Mouse (Mus musculus) myocyte (in vitro differentiated cells): Measurements from ENCODE around the gene Slc46a2. TPM values are rescaled to one million over a fixed set of nuclear protein-coding genes. Genes with fewer than 3 reads are reported as not detected.

Experiments used
- H3K27me3 ChIP-seq: one replicate; pipeline ENCODE4 v1.6.1; 2011; ENCODE audit not compliant: control insufficient read depth, insufficient read depth, insufficient read length
- H3K36me3 ChIP-seq: one replicate; pipeline ENCODE4 v1.6.1; 2011; ENCODE audit not compliant: control insufficient read depth, insufficient read depth
- H3K4me2 ChIP-seq: one replicate; pipeline ENCODE4 v1.6.1; 2011; ENCODE audit warnings: low read depth, control low read depth
- H3K4me3 ChIP-seq: one replicate; pipeline ENCODE4 v1.5.1; 2011; ENCODE audit warnings: mild to moderate bottlenecking, control low read depth, moderate library complexity
- H3K79me2 ChIP-seq: one replicate; pipeline ENCODE4 v1.6.1; 2011; ENCODE audit not compliant: control insufficient read depth, insufficient read depth
- H3ac ChIP-seq: one replicate; pipeline ENCODE4 v1.6.1; 2011; ENCODE audit not compliant: control insufficient read depth, insufficient read length
- CEBPB ChIP-seq: IDR thresholded peaks from 2 replicates; pipeline ENCODE4 v1.6.1; 2011; ENCODE audit warnings: mild to moderate bottlenecking, moderate library complexity; ENCODE audit not compliant: poor library complexity, insufficient read depth, severe bottlenecking
- E2F4 ChIP-seq: IDR thresholded peaks from one replicate; pipeline ENCODE4 v1.6.1; 2011; ENCODE audit warnings: mild to moderate bottlenecking, control low read depth, moderate library complexity; ENCODE audit not compliant: insufficient read depth
- MAX ChIP-seq: IDR thresholded peaks from one replicate; pipeline ENCODE4 v1.6.1; 2011; ENCODE audit warnings: low read depth, mild to moderate bottlenecking, control low read depth
- MYOD1 ChIP-seq, 3 experiments: IDR thresholded peaks; one replicate each; pipeline ENCODE4 v1.6.1; 2011; ENCODE audit warnings: control low read depth in 2 of 3, low read depth in 2 of 3, mild to moderate bottlenecking in 2 of 3, moderate library complexity in 1 of 3; ENCODE audit not compliant: insufficient read length in 2 of 3, control insufficient read depth in 1 of 3
- MYOG ChIP-seq, 3 experiments: IDR thresholded peaks; one replicate each; pipeline ENCODE4 v1.6.1; 2011; ENCODE audit warnings: control low read depth in 2 of 3, low read depth in 2 of 3, mild to moderate bottlenecking in 2 of 3; ENCODE audit not compliant: insufficient read length in 2 of 3, control insufficient read depth in 1 of 3, insufficient read depth in 1 of 3
- POLR2A ChIP-seq: IDR thresholded peaks from one replicate; pipeline ENCODE4 v1.6.1; 2011; ENCODE audit warnings: low read depth, mild to moderate bottlenecking, control low read depth, moderate library complexity; ENCODE audit not compliant: insufficient read length
- POLR2AphosphoS2 ChIP-seq: IDR thresholded peaks from one replicate; pipeline ENCODE4 v1.6.1; 2011; ENCODE audit warnings: low read depth, control low read depth; ENCODE audit not compliant: insufficient read length
- REST ChIP-seq: IDR thresholded peaks from one replicate; pipeline ENCODE4 v1.6.1; 2011; ENCODE audit warnings: mild to moderate bottlenecking, control low read depth, moderate library complexity; ENCODE audit not compliant: insufficient read depth, insufficient read length
- SRF ChIP-seq: IDR thresholded peaks from one replicate; pipeline ENCODE4 v1.6.1; 2011; ENCODE audit warnings: low read depth; ENCODE audit not compliant: control insufficient read depth, insufficient read length
- TCF12 ChIP-seq: IDR thresholded peaks from one replicate; pipeline ENCODE4 v1.6.1; 2011; ENCODE audit warnings: mild to moderate bottlenecking, control low read depth; ENCODE audit not compliant: poor library complexity, insufficient read depth, severe bottlenecking
- TCF3 ChIP-seq: IDR thresholded peaks from one replicate; pipeline ENCODE4 v1.6.1; 2011; ENCODE audit warnings: low read depth, control low read depth; ENCODE audit not compliant: insufficient read length
- USF1 ChIP-seq: IDR thresholded peaks from one replicate; pipeline ENCODE4 v1.6.1; 2011; ENCODE audit warnings: low read depth, mild to moderate bottlenecking, control low read depth, moderate library complexity
- polyA plus RNA-seq: library from polyadenylated mRNA; unstranded; fragments of >200 nt; fragmentation: generic; extraction: Trizol; gene quantifications from one replicate; pipeline ENCODE4 v1.2.1, GENCODE M21; 2012; ENCODE audit warnings: missing spikeins

Slc46a2 gene
- polyA plus RNA-seq: not detected

DNA sequence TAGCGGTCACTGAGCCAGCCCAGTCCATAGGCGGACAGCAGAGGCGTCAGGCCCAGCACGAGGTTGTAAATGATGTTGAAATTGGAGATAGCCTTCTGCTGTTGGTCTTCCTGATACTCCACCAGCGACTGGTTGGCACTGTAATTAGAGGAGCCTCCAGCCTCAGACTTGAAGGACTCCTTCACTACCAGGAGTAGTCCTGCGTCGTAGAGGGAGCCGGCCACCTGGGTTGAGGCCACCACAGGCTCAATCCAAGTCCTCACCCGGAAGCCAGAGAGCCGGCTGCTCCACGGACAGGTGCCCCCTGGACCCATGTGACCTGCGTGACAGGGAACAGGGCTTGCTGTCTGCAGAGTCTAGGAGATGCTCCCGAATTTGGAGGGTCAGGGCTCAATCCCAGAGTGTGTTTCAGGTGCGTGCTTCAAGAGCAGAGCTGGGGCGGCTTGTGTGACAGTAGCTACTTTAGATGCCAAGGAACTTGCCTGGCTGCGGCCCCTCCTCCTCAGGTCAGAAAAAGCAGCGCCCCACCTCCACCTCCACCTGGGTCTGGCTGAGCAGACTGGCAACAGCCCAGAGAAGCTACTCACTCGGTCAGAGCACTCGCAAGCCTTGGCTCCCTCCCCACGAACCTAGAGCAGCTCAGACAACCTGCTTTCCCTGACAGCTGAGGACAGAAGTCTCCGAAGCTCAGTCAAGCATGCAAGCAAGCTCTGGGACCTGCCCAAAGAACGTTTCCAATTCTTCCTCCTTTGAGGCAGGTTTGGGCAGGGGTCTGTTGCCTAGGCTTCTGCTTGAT, at the start of gene Slc46a2:
Gene Slc46a2, minus strand, starts transcription at position 449 of the 796 bp plus-strand sequence.
- no peak within 1 kb of the TSS for H3K4me3 ChIP-seq
- H3K4me2 ChIP-seq: no peak within 1 kb of the TSS
- no peaks in the 10 kb centered on the region for H3K79me2 ChIP-seq
- H3K36me3 ChIP-seq: no peaks in the 10 kb centered on the region
- H3K27me3 ChIP-seq: peaks cover 10% of the 10 kb centered on the region
- H3ac ChIP-seq: no peak within 1 kb of the TSS
- TF ChIP-seq REST (no peak), E2F4 (no peak), SRF (no peak), CEBPB (no peak), MYOD1 (IDR thresholded peaks at IDR 0.05; ENCODE audit: control insufficient read depth in 1 of 3, insufficient read length in 2 of 3, low read depth in 2 of 3) (no peak), MYOG (IDR thresholded peaks at IDR 0.05; ENCODE audit: control insufficient read depth in 1 of 3, insufficient read depth in 1 of 3, insufficient read length in 2 of 3, low read depth in 2 of 3) (no peak), USF1 (no peak), POLR2A (no peak), MAX (no peak), POLR2AphosphoS2 (no peak), TCF3 (no peak), TCF12 (no peak)

DNA sequence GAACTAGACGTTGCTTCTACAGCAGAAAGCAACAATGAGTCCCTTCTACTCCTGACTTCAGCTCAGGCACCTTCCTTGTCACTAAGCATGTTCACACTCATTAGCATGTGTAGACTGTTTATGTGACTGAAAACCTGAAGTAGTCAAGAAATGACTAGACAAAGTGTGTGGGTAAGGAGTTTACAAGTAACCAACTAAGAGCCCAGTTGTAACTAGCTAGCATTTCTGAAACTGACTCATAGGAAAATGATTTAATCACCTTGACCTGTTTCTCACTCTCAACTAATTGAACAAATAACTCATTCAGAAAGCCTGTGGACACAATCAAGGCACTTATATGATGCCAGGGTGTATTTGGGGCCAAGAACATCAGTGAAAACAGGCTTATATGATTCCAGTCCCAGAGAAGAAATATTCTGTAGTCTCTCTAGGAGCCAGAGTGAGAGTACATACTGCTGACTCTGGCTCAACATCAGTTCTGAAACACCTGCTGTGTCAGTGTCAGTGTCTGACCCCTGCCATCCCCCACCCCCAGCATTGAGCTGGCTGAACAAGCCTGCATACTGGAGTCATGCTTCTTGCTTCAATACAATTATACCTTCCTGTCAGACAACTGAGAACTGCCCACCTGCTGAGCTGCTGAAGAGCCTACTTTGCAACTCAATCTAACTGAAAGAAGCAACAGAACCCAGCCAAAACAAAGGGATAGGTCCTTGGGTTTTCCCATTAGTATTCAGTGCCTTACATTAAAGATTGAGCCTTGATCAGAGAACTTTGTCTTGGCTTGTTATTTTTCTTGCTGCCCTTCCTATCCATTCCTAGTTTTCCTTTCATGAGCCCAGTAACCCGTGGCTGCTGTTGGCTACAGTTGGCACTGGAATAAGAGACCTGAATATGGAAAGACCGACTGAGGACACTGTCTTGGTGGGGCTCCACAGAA, 48.8 kb upstream of the Slc46a2 start, which contains the start of gene Mup6:
Gene Mup6, plus strand, starts transcription at position 890 of the 940 bp plus-strand sequence.
- H3K4me3 ChIP-seq: no peak within 1 kb of the TSS
- no peak for TF ChIP-seq CEBPB
- no peak for TF ChIP-seq USF1
- no peak for TF ChIP-seq POLR2AphosphoS2
- TF ChIP-seq E2F4: no peak
- TF ChIP-seq MYOG (IDR thresholded peaks at IDR 0.05; ENCODE audit: control insufficient read depth in 1 of 3, insufficient read depth in 1 of 3, insufficient read length in 2 of 3, low read depth in 2 of 3): no peak
- no peak for TF ChIP-seq SRF
- no peak for TF ChIP-seq POLR2A
- TF ChIP-seq TCF3: no peak
- no peak for TF ChIP-seq MAX
- TF ChIP-seq TCF12: no peak
- no peak for TF ChIP-seq MYOD1 (IDR thresholded peaks at IDR 0.05; ENCODE audit: control insufficient read depth in 1 of 3, insufficient read length in 2 of 3, low read depth in 2 of 3)
- H3K4me2 ChIP-seq: no peak within 1 kb of the TSS
- H3K79me2 ChIP-seq: no peaks in the 10 kb centered on the region
- no peaks in the 10 kb centered on the region for H3K27me3 ChIP-seq
- no peak within 1 kb of the TSS for H3ac ChIP-seq
- H3K36me3 ChIP-seq: no peaks in the 10 kb centered on the region

GRCm38 (mm10) chr4:59960610-59961009, 45.8 kb upstream of the Slc46a2 start, which contains the start of gene Mup4:
Gene Mup4, minus strand, starts transcription at chr4:59960710.
- no peaks in the 10 kb centered on the region for H3K79me2 ChIP-seq
- no peak within 1 kb of the TSS for H3K4me3 ChIP-seq
- H3K4me2 ChIP-seq: no peak within 1 kb of the TSS
- TF ChIP-seq TCF3: no peak
- H3K27me3 ChIP-seq: no peaks in the 10 kb centered on the region
- H3ac ChIP-seq: no peak within 1 kb of the TSS
- no peaks in the 10 kb centered on the region for H3K36me3 ChIP-seq

DNA sequence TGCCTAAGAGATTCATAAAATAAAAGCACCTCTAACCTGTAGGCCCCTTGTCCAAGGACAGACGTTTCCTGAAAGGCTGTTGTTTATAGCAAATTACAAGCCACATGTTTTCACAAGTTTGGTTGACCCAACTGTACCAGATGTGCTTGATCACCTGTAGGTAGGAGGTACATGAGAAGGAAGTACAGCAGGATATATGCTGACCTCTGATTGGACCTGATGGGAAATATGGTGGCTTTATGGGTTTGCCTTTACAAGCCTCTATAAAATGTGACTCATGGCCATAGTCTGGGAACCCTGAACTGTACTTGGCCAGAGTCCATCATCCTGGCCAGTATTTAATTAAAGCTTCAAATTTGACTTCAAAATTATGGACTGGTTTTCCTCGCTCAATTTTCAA, 22.7 kb upstream of the Slc46a2 start:
- Histone ChIP-seq H3K36me3 (no peaks in the 10 kb centered on the region), H3ac (no peak overlapping the region), H3K79me2 (no peaks in the 10 kb centered on the region), H3K27me3 (peaks cover 11% of the 10 kb centered on the region), H3K4me3 (no peak overlapping the region), H3K4me2 (no peak overlapping the region)
- TF ChIP-seq POLR2A (no peak), MAX (no peak), USF1 (no peak), SRF (no peak), TCF12 (no peak), E2F4 (no peak), MYOG (IDR thresholded peaks at IDR 0.05; ENCODE audit: control insufficient read depth in 1 of 3, insufficient read depth in 1 of 3, insufficient read length in 2 of 3, low read depth in 2 of 3) (no peak), MYOD1 (IDR thresholded peaks at IDR 0.05; ENCODE audit: control insufficient read depth in 1 of 3, insufficient read length in 2 of 3, low read depth in 2 of 3) (no peak), TCF3 (no peak), POLR2AphosphoS2 (no peak), CEBPB (no peak), REST (no peak)
